ENCODE assay signal across 8 mouse cellular contexts in genomic region chr9:52049605-52050004, GRCm38 (mm10). TPM values are rescaled to one million over a fixed set of nuclear protein-coding genes. Genes with fewer than 3 reads are reported as not detected.
DNase-seq lines count a peak whose midpoint lies in the region; ATAC-seq and TF ChIP-seq lines count a peak whose summit lies in the region.

No protein-coding gene starts in this region.

- no peaks in the 10 kb centered on the region for H3K27me3 ChIP-seq in cerebellum, adult 2 months (ENCODE audit: control insufficient read depth, insufficient read depth, low read length)
- no peaks in the 10 kb centered on the region for H3K27me3 ChIP-seq in testis, adult 2 months (ENCODE audit: control insufficient read depth, insufficient read depth, low read length)
- no peaks in the 10 kb centered on the region for H3K27me3 ChIP-seq in limb, embryonic 14.5 days (ENCODE audit: control insufficient read depth, insufficient read depth, low read length)

- ATAC-seq in limb, embryonic 14.5 days (ENCODE audit: low FRiP score, low read depth), result no peak

- H3K9ac ChIP-seq in limb, embryonic 14.5 days (ENCODE audit: low read depth, low read length, severe bottlenecking), result peak overlapping the region; percentile 99; the same call in 1 of the 2 replicates

- peak overlapping the region; percentile 67 for H3K4me3 ChIP-seq in cerebellum, adult 2 months (replicated peaks; ENCODE audit: insufficient read depth, low read depth, low read length)
- peak overlapping the region; percentile 33; the same call in 1 of the 2 replicates for H3K4me3 ChIP-seq in testis, adult 2 months (ENCODE audit: control insufficient read depth, low read depth, low read length)
- H3K4me3 ChIP-seq in limb, embryonic 14.5 days (replicated peaks; ENCODE audit: low read length), result peak overlapping the region; percentile 97

- no peak for TF ChIP-seq CTCF in cerebellum, adult 2 months (IDR thresholded peaks at IDR 0.05; ENCODE audit: borderline replicate concordance, insufficient read depth, low read depth, low read length)
- no peak for TF ChIP-seq CTCF in testis, adult 2 months (IDR thresholded peaks at IDR 0.05; ENCODE audit: control insufficient read depth, insufficient read depth, insufficient replicate concordance, low read depth, low read length)

- DNase-seq in cerebellum, adult 2 months, result no peak
- DNase-seq in cerebellum, postnatal 36 days, result no peak
- no peak for DNase-seq in testis, postnatal 14 days (ENCODE audit: low spot score)
- no peak for DNase-seq in limb, embryonic 14.5 days (ENCODE audit: low spot score)
- DNase-seq in yolk sac, embryonic 10.5 days (ENCODE audit: low spot score), result peak; percentile 32
- DNase-seq in cerebellum, adult 18-20 months, result no peak
- no peak for DNase-seq in c-Kit-positive CD71-positive TER-119-positive erythroid progenitor cells, embryonic 14.5 days (ENCODE audit: low spot score)

- no peak overlapping the region for H3K27ac ChIP-seq in cerebellum, adult 2 months (ENCODE audit: insufficient read depth, low read length)
- H3K27ac ChIP-seq in testis, adult 2 months (ENCODE audit: control insufficient read depth, insufficient read depth, low read depth, low read length), result no peak overlapping the region
- H3K27ac ChIP-seq in limb, embryonic 14.5 days (replicated peaks; ENCODE audit: low read depth, low read length), result no peak overlapping the region

- H3K4me2 ChIP-seq in limb, embryonic 14.5 days (replicated peaks; ENCODE audit: low read depth, low read length, severe bottlenecking), result peak overlapping the region; percentile 51

- H3K9me3 ChIP-seq in limb, embryonic 14.5 days (ENCODE audit: control insufficient read depth, low read length), result no peaks in the 10 kb centered on the region

- 11% methylated on average over 3 of the region's 3 CpGs for WGBS in cerebellum, adult 2 months
- WGBS in limb, embryonic 14.5 days, result 0% methylated on average over 3 of the region's 3 CpGs

- no peaks in the 10 kb centered on the region; the same call in 1 of the 2 replicates for H3K4me1 ChIP-seq in cerebellum, adult 2 months (ENCODE audit: control insufficient read depth, insufficient read depth, low read length)
- peaks cover 4% of the 10 kb centered on the region for H3K4me1 ChIP-seq in testis, adult 2 months (ENCODE audit: control insufficient read depth, insufficient read depth, low read length)
- H3K4me1 ChIP-seq in limb, embryonic 14.5 days (ENCODE audit: control insufficient read depth, insufficient read depth, low read length), result peaks cover 15% of the 10 kb centered on the region

- TF ChIP-seq POLR2A in cerebellum, adult 2 months (IDR thresholded peaks at IDR 0.05; ENCODE audit: borderline replicate concordance, insufficient read depth, low read length), result no peak
- no peak for TF ChIP-seq POLR2A in testis, adult 2 months (IDR thresholded peaks at IDR 0.05; ENCODE audit: control insufficient read depth, low read depth, low read length)
- no peak for TF ChIP-seq POLR2A in limb, embryonic 14.5 days (IDR thresholded peaks at IDR 0.05; ENCODE audit: borderline replicate concordance, extremely low read depth, insufficient read depth, insufficient read length)

- no peaks in the 10 kb centered on the region for H3K36me3 ChIP-seq in testis, adult 2 months (ENCODE audit: control insufficient read depth, insufficient read depth, low read length)
- no peaks in the 10 kb centered on the region for H3K36me3 ChIP-seq in limb, embryonic 14.5 days (ENCODE audit: control insufficient read depth, insufficient read depth, low read length)

RNA-seq across cellular contexts. Expression of gene Rdx, which starts 2.6 kb away (rescaled TPM):
- polyA plus RNA-seq in cerebellum, adult 2 months (2012; rRNA removed), result 47.1 and 49.5 TPM in 2 replicates
- polyA plus RNA-seq in testis, adult 2 months (2012; rRNA removed), result 13.8 and 17.9 TPM in 2 replicates
- polyA plus RNA-seq in limb, embryonic 14.5 days (2012; rRNA removed), result 72.5 and 73.9 TPM in 2 replicates
- polyA plus RNA-seq in limb, embryonic 14.5 days (2014; fragmentation: Nextera tagmentation; extraction: Ambion mirVana), result 146 and 160 TPM in 2 replicates

Comparison
In these comparisons a context has a peak if more than half of its experiments do, and no peak if none do; other contexts are left out.
1. H3K4me3 ChIP-seq: peak in every context shown above with its lines; median percentile 97 in limb, embryonic 14.5 days; 67 in cerebellum, adult 2 months; 33 in testis, adult 2 months.